Mouse (Mus musculus) neural tube, embryonic 13.5 days (tissue): Measurements from ENCODE around the gene Ssbp3. TPM values are rescaled to one million over a fixed set of nuclear protein-coding genes. Genes with fewer than 3 reads are reported as not detected.
A peak's percentile ranks its signal among the peaks of the same experiment; 100 is the strongest.

Experiments used
- ATAC-seq: fragments of 200-750 bp; cut with Nextera tagmentation; 2 replicates; pipeline ENCODE4 v1.8.0; 2017; ENCODE audit warnings: low read depth, mild to moderate bottlenecking, moderate TSS enrichment, moderate library complexity
- H3K27ac ChIP-seq: fragments of 300-500 bp; sonication (generic); replicated peaks from 2 replicates; pipeline ENCODE4 v1.5.1; 2015; ENCODE audit warnings: moderate library complexity, mild to moderate bottlenecking, inconsistent platforms
- H3K27me3 ChIP-seq: fragments of 300-500 bp; sonication (generic); 2 replicates; pipeline ENCODE4 v1.6.1; 2015; ENCODE audit warnings: mild to moderate bottlenecking, inconsistent platforms
- H3K36me3 ChIP-seq: fragments of 300-500 bp; sonication (generic); 2 replicates; pipeline ENCODE4 v1.6.1; 2015; ENCODE audit warnings: mild to moderate bottlenecking, inconsistent platforms
- H3K4me1 ChIP-seq: fragments of 300-500 bp; sonication (generic); replicated peaks from 2 replicates; pipeline ENCODE4 v1.6.1; 2015; ENCODE audit warnings: inconsistent platforms
- H3K4me2 ChIP-seq: fragments of 300-500 bp; sonication (generic); 2 replicates; pipeline ENCODE4 v1.6.1; 2015; ENCODE audit warnings: inconsistent platforms, mild to moderate bottlenecking, moderate library complexity
- H3K4me3 ChIP-seq: fragments of 300-500 bp; sonication (generic); 2 replicates; pipeline ENCODE4 v1.5.1; 2015; ENCODE audit warnings: mild to moderate bottlenecking, inconsistent platforms
- H3K9ac ChIP-seq: fragments of 300-500 bp; sonication (generic); 2 replicates; pipeline ENCODE4 v1.6.1; 2015; ENCODE audit warnings: moderate library complexity, mild to moderate bottlenecking, inconsistent platforms
- H3K9me3 ChIP-seq: fragments of 300-500 bp; sonication (generic); 2 replicates; pipeline ENCODE4 v1.6.1; 2016; ENCODE audit warnings: inconsistent platforms
- WGBS: fragments of 180-500 bp; shearing (Covaris S2); methylation state at CpG from one replicate; pipeline ENCODE4 v1.1.7; 2015; 5-methylcytosine and 5-hydroxymethylcytosine counted together
- polyA plus RNA-seq: library from polyadenylated mRNA; unstranded; fragments of >200 nt; fragmentation: Nextera tagmentation; extraction: Ambion mirVana; gene quantifications from 2 replicates; pipeline ENCODE4 v1.2.1, GENCODE M21; 2015

The Ssbp3 gene
- polyA plus RNA-seq, 1 experiment from 2014 or later = 186 TPM

GRCm38 (mm10) chr4:107078894-107079293 is 168.4 kb downstream of the Ssbp3 start:
- ATAC-seq = no peak; the same call in 1 of the 2 replicates

GRCm38 (mm10) chr4:107079716-107080115 is 169.2 kb downstream of the Ssbp3 start:
- Histone ChIP-seq H3K9ac (no peak overlapping the region), H3K4me1 (peaks cover 16% of the 10 kb centered on the region), H3K36me3 (no peaks in the 10 kb centered on the region), H3K4me3 (no peak overlapping the region), H3K27me3 (no peaks in the 10 kb centered on the region), H3K4me2 (no peak overlapping the region), H3K27ac (no peak overlapping the region), H3K9me3 (no peaks in the 10 kb centered on the region)
- no peak for ATAC-seq

More at GRCm38 (mm10) chr4:107078894-107079293, 168.4 kb downstream of the Ssbp3 start:
- H3K27ac ChIP-seq = no peak overlapping the region
- no peaks in the 10 kb centered on the region for H3K36me3 ChIP-seq
- no peaks in the 10 kb centered on the region for H3K9me3 ChIP-seq
- H3K4me3 ChIP-seq = no peak overlapping the region
- H3K4me2 ChIP-seq = no peak overlapping the region
- no peaks in the 10 kb centered on the region for H3K27me3 ChIP-seq
- H3K9ac ChIP-seq = no peak overlapping the region
- H3K4me1 ChIP-seq = peaks cover 8% of the 10 kb centered on the region
- WGBS = 79% methylated on average over 4 of the region's 4 CpGs

GRCm38 (mm10) chr4:107082185-107082584 is 171.7 kb downstream of the Ssbp3 start:
- 93% methylated on average over 3 of the region's 3 CpGs for WGBS
- H3K9ac ChIP-seq = no peak overlapping the region
- H3K27me3 ChIP-seq = no peaks in the 10 kb centered on the region
- no peaks in the 10 kb centered on the region for H3K36me3 ChIP-seq
- H3K27ac ChIP-seq = no peak overlapping the region
- H3K9me3 ChIP-seq = no peaks in the 10 kb centered on the region
- no peak overlapping the region for H3K4me2 ChIP-seq
- H3K4me1 ChIP-seq = peaks cover 25% of the 10 kb centered on the region
- no peak for ATAC-seq
- H3K4me3 ChIP-seq = no peak overlapping the region

- H3K4me2 ChIP-seq = no peak overlapping the region
- no peaks in the 10 kb centered on the region for H3K36me3 ChIP-seq
- peaks cover 25% of the 10 kb centered on the region for H3K4me1 ChIP-seq
- H3K9me3 ChIP-seq = no peaks in the 10 kb centered on the region
- H3K4me3 ChIP-seq = no peak overlapping the region
- H3K27me3 ChIP-seq = no peaks in the 10 kb centered on the region
- H3K9ac ChIP-seq = no peak overlapping the region
- WGBS = 89% methylated on average over 4 of the region's 4 CpGs
- peak overlapping the region; percentile 86; the same call in 1 of the 2 replicates for H3K27ac ChIP-seq
- ATAC-seq = no peak
Observed at GRCm38 (mm10) chr4:107083126-107083525, 172.6 kb downstream of the Ssbp3 start.

GRCm38 (mm10) chr4:107084343-107084742 is 173.8 kb downstream of the Ssbp3 start:
- Histone ChIP-seq H3K4me1 (peaks cover 25% of the 10 kb centered on the region), H3K27ac (peak overlapping the region; percentile 86), H3K9me3 (no peaks in the 10 kb centered on the region), H3K9ac (peak overlapping the region; percentile 41; the same call in 1 of the 2 replicates), H3K4me2 (no peak overlapping the region), H3K27me3 (no peaks in the 10 kb centered on the region), H3K4me3 (no peak overlapping the region), H3K36me3 (no peaks in the 10 kb centered on the region)
- WGBS = 13% methylated on average over 1 of the region's 1 CpGs
- peak; percentile 80 for ATAC-seq

GRCm38 (mm10) chr4:107084858-107085257 is 174.4 kb downstream of the Ssbp3 start:
- Histone ChIP-seq H3K4me2 (no peak overlapping the region), H3K4me3 (no peak overlapping the region), H3K27ac (peak overlapping the region; percentile 86), H3K9me3 (no peaks in the 10 kb centered on the region), H3K9ac (peak overlapping the region; percentile 41; the same call in 1 of the 2 replicates), H3K4me1 (peaks cover 25% of the 10 kb centered on the region), H3K27me3 (no peaks in the 10 kb centered on the region), H3K36me3 (no peaks in the 10 kb centered on the region)
- 3% methylated on average over 6 of the region's 6 CpGs for WGBS
- ATAC-seq = peak; percentile 96

- peaks cover 17% of the 10 kb centered on the region for H3K4me1 ChIP-seq
- H3K4me3 ChIP-seq = no peak overlapping the region
- 84% methylated on average over 14 of the region's 14 CpGs for WGBS
- H3K27me3 ChIP-seq = no peaks in the 10 kb centered on the region
- H3K9ac ChIP-seq = no peak overlapping the region
- no peaks in the 10 kb centered on the region for H3K36me3 ChIP-seq
- no peaks in the 10 kb centered on the region for H3K9me3 ChIP-seq
- no peak overlapping the region for H3K4me2 ChIP-seq
- H3K27ac ChIP-seq = no peak overlapping the region
- no peak for ATAC-seq
Observed at GRCm38 (mm10) chr4:107091696-107092095, 181.2 kb downstream of the Ssbp3 start.

GRCm38 (mm10) chr4:107094484-107095187 is 184.1 kb downstream of the Ssbp3 start:
- Histone ChIP-seq H3K9me3 (no peaks in the 10 kb centered on the region), H3K27ac (no peak overlapping the region), H3K27me3 (no peaks in the 10 kb centered on the region), H3K9ac (no peak overlapping the region), H3K4me1 (peaks cover 35% of the 10 kb centered on the region), H3K4me2 (no peak overlapping the region), H3K4me3 (no peak overlapping the region), H3K36me3 (no peaks in the 10 kb centered on the region)
- WGBS = 85% methylated on average over 16 of the region's 16 CpGs
- ATAC-seq = no peak

GRCm38 (mm10) chr4:107096043-107096442 is 185.5 kb downstream of the Ssbp3 start:
- Histone ChIP-seq H3K27ac (peak overlapping the region; percentile 55), H3K4me2 (no peak overlapping the region), H3K9ac (0 out of 2 replicates have a peak overlapping the region, but pooled peaks have one; percentile 22), H3K4me3 (no peak overlapping the region), H3K9me3 (no peaks in the 10 kb centered on the region), H3K4me1 (peaks cover 35% of the 10 kb centered on the region), H3K27me3 (no peaks in the 10 kb centered on the region), H3K36me3 (no peaks in the 10 kb centered on the region)
- no peak for ATAC-seq
- 29% methylated on average over 6 of the region's 6 CpGs for WGBS

- Histone ChIP-seq H3K9ac (peak within 1 kb of the TSS; percentile 22; the same call in 1 of the 2 replicates), H3K36me3 (no peaks in the 10 kb centered on the region), H3K4me3 (no peak within 1 kb of the TSS), H3K4me2 (0 out of 2 replicates have a peak within 1 kb of the TSS, but pooled peaks have one; percentile 0), H3K9me3 (no peaks in the 10 kb centered on the region), H3K4me1 (peaks cover 32% of the 10 kb centered on the region), H3K27ac (peak within 1 kb of the TSS; percentile 55), H3K27me3 (no peaks in the 10 kb centered on the region)
- peak; percentile 21; the same call in 1 of the 2 replicates for ATAC-seq
- WGBS = 34% methylated on average over 16 of the region's 16 CpGs
Observed at GRCm38 (mm10) chr4:107096841-107097373, 186.4 kb downstream of the Ssbp3 start, which contains the start of gene Cdcp2. TSS of gene Cdcp2 (plus strand) at chr4:107096891.

- H3K36me3 ChIP-seq = no peaks in the 10 kb centered on the region
- H3K9ac ChIP-seq = no peak overlapping the region
- ATAC-seq = no peak
- H3K4me3 ChIP-seq = no peak overlapping the region
- 54% methylated on average over 15 of the region's 15 CpGs for WGBS
- no peaks in the 10 kb centered on the region for H3K9me3 ChIP-seq
- no peak overlapping the region for H3K4me2 ChIP-seq
- H3K27me3 ChIP-seq = no peaks in the 10 kb centered on the region
- H3K4me1 ChIP-seq = peaks cover 28% of the 10 kb centered on the region
- H3K27ac ChIP-seq = peak overlapping the region; percentile 55
Observed at GRCm38 (mm10) chr4:107097871-107098270, 187.4 kb downstream of the Ssbp3 start.

- no peak for ATAC-seq
- Histone ChIP-seq H3K9ac (no peak overlapping the region), H3K4me2 (no peak overlapping the region), H3K4me3 (no peak overlapping the region), H3K4me1 (peaks cover 28% of the 10 kb centered on the region), H3K36me3 (no peaks in the 10 kb centered on the region), H3K27me3 (no peaks in the 10 kb centered on the region), H3K27ac (no peak overlapping the region), H3K9me3 (no peaks in the 10 kb centered on the region)
- 78% methylated on average over 10 of the region's 10 CpGs for WGBS
Observed at GRCm38 (mm10) chr4:107098375-107098774, 187.9 kb downstream of the Ssbp3 start.
